Mouse (Mus musculus) erythroblast, embryonic 14.5 days (primary cell): ENCODE measurements around the gene Esr1. TPM values are rescaled to one million over a fixed set of nuclear protein-coding genes. Genes with fewer than 3 reads are reported as not detected.

Source experiments
- H3K27me3 ChIP-seq: 2 replicates; pipeline ENCODE4 v1.6.1; 2012; ENCODE audit warnings: inconsistent platforms; ENCODE audit not compliant: control insufficient read depth
- H3K36me3 ChIP-seq: 2 replicates; pipeline ENCODE4 v1.6.1; 2012; ENCODE audit warnings: mild to moderate bottlenecking, inconsistent platforms; ENCODE audit not compliant: control insufficient read depth
- H3K4me1 ChIP-seq: 2 replicates; pipeline ENCODE4 v1.6.1; 2012; ENCODE audit warnings: inconsistent platforms; ENCODE audit not compliant: control insufficient read depth
- H3K4me3 ChIP-seq: replicated peaks from 2 replicates; pipeline ENCODE3; 2012; ENCODE audit warnings: moderate library complexity, mild to moderate bottlenecking, inconsistent platforms
- H3K9me3 ChIP-seq: 2 replicates; pipeline ENCODE4 v1.6.1; 2012; ENCODE audit warnings: low read length, inconsistent platforms, mixed read lengths; ENCODE audit not compliant: control insufficient read depth
- GATA1 ChIP-seq: IDR thresholded peaks from 2 replicates; pipeline ENCODE4 v1.6.1; 2012; ENCODE audit warnings: low read length, inconsistent platforms, mixed read lengths
- TAL1 ChIP-seq: IDR thresholded peaks from 3 replicates; pipeline ENCODE4 v1.6.1; 2012; ENCODE audit warnings: low read length, inconsistent platforms, mixed read lengths
- polyA plus RNA-seq: library from polyadenylated mRNA; stranded (reverse); fragments of >175 nt; gene quantifications from 2 replicates; pipeline ENCODE4 v1.2.3, GENCODE M21; 2012

Esr1 gene
- polyA plus RNA-seq, 1 experiment = 0.01 TPM

GRCm38 (mm10) chr10:4971586-4971985 lies 360.2 kb downstream of the Esr1 start:
- H3K4me3 ChIP-seq = no peak overlapping the region
- no peaks in the 10 kb centered on the region for H3K27me3 ChIP-seq
- no peaks in the 10 kb centered on the region for H3K36me3 ChIP-seq
- H3K4me1 ChIP-seq = no peaks in the 10 kb centered on the region
- no peak for TF ChIP-seq TAL1
- no peak for TF ChIP-seq GATA1
- no peaks in the 10 kb centered on the region for H3K9me3 ChIP-seq

GRCm38 (mm10) chr10:4972026-4972425 lies 360.6 kb downstream of the Esr1 start:
- H3K27me3 ChIP-seq = no peaks in the 10 kb centered on the region
- TF ChIP-seq TAL1 = no peak
- no peak for TF ChIP-seq GATA1
- no peaks in the 10 kb centered on the region for H3K9me3 ChIP-seq

GRCm38 (mm10) chr10:4974246-4974645 lies 362.9 kb downstream of the Esr1 start:
- H3K4me3 ChIP-seq = no peak overlapping the region
- H3K27me3 ChIP-seq = no peaks in the 10 kb centered on the region
- no peaks in the 10 kb centered on the region for H3K4me1 ChIP-seq
- H3K9me3 ChIP-seq = no peaks in the 10 kb centered on the region
- TF ChIP-seq GATA1 (no peak), TAL1 (no peak)
- H3K36me3 ChIP-seq = no peaks in the 10 kb centered on the region

More at GRCm38 (mm10) chr10:4972026-4972425, 360.6 kb downstream of the Esr1 start:
- Histone ChIP-seq H3K4me3 (no peak overlapping the region), H3K36me3 (no peaks in the 10 kb centered on the region), H3K4me1 (no peaks in the 10 kb centered on the region)

- TF ChIP-seq GATA1 (no peak), TAL1 (no peak)
- no peak overlapping the region for H3K4me3 ChIP-seq
- H3K27me3 ChIP-seq = no peaks in the 10 kb centered on the region
- H3K36me3 ChIP-seq = no peaks in the 10 kb centered on the region
- no peaks in the 10 kb centered on the region for H3K9me3 ChIP-seq
- no peaks in the 10 kb centered on the region for H3K4me1 ChIP-seq
These were observed 365.2 kb downstream of the Esr1 start for GRCm38 (mm10) chr10:4976557-4976956.

- H3K27me3 ChIP-seq = no peaks in the 10 kb centered on the region
- H3K4me1 ChIP-seq = no peaks in the 10 kb centered on the region
- no peaks in the 10 kb centered on the region for H3K36me3 ChIP-seq
- H3K4me3 ChIP-seq = no peak overlapping the region
- TF ChIP-seq GATA1 (no peak), TAL1 (no peak)
- H3K9me3 ChIP-seq = no peaks in the 10 kb centered on the region
These were observed 366.0 kb downstream of the Esr1 start for GRCm38 (mm10) chr10:4977374-4977773.

GRCm38 (mm10) chr10:4983919-4984318 lies 372.5 kb downstream of the Esr1 start:
- TF ChIP-seq GATA1 (no peak), TAL1 (no peak)
- Histone ChIP-seq H3K4me3 (no peak overlapping the region), H3K36me3 (no peaks in the 10 kb centered on the region), H3K4me1 (no peaks in the 10 kb centered on the region), H3K9me3 (no peaks in the 10 kb centered on the region), H3K27me3 (no peaks in the 10 kb centered on the region)

GRCm38 (mm10) chr10:4993802-4994201 lies 382.4 kb downstream of the Esr1 start:
- Histone ChIP-seq H3K4me3 (no peak overlapping the region), H3K9me3 (no peaks in the 10 kb centered on the region), H3K36me3 (no peaks in the 10 kb centered on the region), H3K27me3 (no peaks in the 10 kb centered on the region), H3K4me1 (no peaks in the 10 kb centered on the region)
- TF ChIP-seq GATA1 = no peak
- no peak for TF ChIP-seq TAL1

GRCm38 (mm10) chr10:4996592-4996991 lies 385.2 kb downstream of the Esr1 start:
- no peak for TF ChIP-seq TAL1
- TF ChIP-seq GATA1 = no peak
- Histone ChIP-seq H3K36me3 (no peaks in the 10 kb centered on the region), H3K9me3 (no peaks in the 10 kb centered on the region), H3K4me1 (no peaks in the 10 kb centered on the region), H3K27me3 (no peaks in the 10 kb centered on the region), H3K4me3 (no peak overlapping the region)

- Histone ChIP-seq H3K4me3 (no peak overlapping the region), H3K9me3 (no peaks in the 10 kb centered on the region), H3K27me3 (no peaks in the 10 kb centered on the region), H3K36me3 (no peaks in the 10 kb centered on the region), H3K4me1 (no peaks in the 10 kb centered on the region)
- TF ChIP-seq GATA1 (no peak), TAL1 (no peak)
These were observed 397.5 kb downstream of the Esr1 start for GRCm38 (mm10) chr10:5008795-5009366.

- no peak for TF ChIP-seq TAL1
- no peak for TF ChIP-seq GATA1
- Histone ChIP-seq H3K27me3 (no peaks in the 10 kb centered on the region), H3K36me3 (no peaks in the 10 kb centered on the region), H3K9me3 (no peaks in the 10 kb centered on the region), H3K4me1 (no peaks in the 10 kb centered on the region), H3K4me3 (no peak overlapping the region)
These were observed 400.6 kb downstream of the Esr1 start for GRCm38 (mm10) chr10:5012004-5012403.
